Mouse (Mus musculus): ENCODE data around the gene Mettl24.

The Mettl24 gene

GRCm38 (mm10) chr10:40683092-40683867, at the start of gene Mettl24:
TSS of gene Mettl24 (plus strand) at chr10:40683282.
- DNase-seq = peak; percentile 3

GRCm38 (mm10) chr10:40637331-40637730, 45.8 kb upstream of the Mettl24 start:
- no peak for DNase-seq

GRCm38 (mm10) chr10:40638276-40638675, 44.8 kb upstream of the Mettl24 start:
- no peak for DNase-seq

GRCm38 (mm10) chr10:40638823-40639819, 44.0 kb upstream of the Mettl24 start:
- no peak for DNase-seq

- no peak for DNase-seq
Measured at GRCm38 (mm10) chr10:40640406-40640805, 42.7 kb upstream of the Mettl24 start.

DNA sequence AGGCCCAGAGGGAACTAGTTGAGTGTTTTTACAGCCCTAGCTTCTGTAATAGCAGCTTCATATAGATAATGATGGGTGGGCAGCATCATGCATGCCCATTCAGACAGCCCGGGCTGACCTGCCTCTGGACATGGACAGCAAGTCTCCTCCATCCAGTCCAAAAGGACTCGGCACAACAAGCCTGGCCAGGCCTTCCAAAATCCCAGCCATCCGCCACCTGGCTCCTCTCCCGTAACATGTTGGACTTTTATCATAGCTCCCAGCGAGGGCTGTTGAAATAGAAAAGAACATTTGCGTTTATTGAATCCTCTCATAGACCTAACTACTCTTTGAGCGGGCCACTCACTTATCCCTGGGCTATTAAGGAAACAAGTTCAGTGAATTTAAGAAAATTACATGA, 41.2 kb upstream of the Mettl24 start:
- DNase-seq = no peak

GRCm38 (mm10) chr10:40643126-40643525, 40.0 kb upstream of the Mettl24 start:
- no peak for DNase-seq

- no peak for DNase-seq
Measured at GRCm38 (mm10) chr10:40644456-40644855, 38.6 kb upstream of the Mettl24 start.

DNA sequence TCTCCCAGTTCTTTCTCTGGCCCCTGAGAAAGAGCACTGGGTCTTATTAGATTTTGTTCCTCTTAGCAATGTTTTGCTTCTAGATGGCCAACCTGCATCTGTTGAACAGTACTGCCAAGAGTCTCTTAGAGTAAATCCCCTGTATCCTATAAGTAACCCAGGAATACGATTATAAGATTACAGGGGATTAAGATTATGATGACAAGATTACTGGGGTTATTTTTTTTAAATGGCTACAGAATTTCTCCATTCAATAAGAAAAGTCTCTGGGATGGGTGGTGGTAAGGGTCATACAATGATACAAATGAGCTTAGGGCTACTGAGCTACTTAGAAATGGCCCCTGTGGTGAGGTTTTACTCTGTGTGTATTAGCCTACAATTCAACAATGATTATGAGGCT, 37.7 kb upstream of the Mettl24 start:
- no peak for DNase-seq

- no peak for DNase-seq
Measured at GRCm38 (mm10) chr10:40648776-40649175, 34.3 kb upstream of the Mettl24 start.

DNA sequence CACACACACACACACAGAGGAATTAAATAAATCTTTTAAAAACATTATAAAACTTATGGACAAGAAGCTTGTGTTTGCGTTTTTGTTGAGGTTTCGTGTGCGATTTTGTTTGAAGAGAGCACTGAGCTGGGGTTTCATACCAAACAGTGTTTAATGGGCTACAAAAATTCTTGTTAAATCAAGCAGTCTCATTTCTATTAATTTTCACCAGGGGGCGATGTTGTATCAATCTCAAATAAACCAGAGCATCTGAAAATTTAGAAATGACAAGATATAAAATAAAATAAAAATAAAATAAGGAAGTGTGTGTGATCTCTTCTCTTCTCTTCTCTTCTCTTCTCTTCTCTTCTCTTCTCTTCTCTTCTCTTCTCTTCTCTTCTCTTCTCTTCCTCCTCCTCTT, 33.4 kb upstream of the Mettl24 start:
- DNase-seq = no peak

DNA sequence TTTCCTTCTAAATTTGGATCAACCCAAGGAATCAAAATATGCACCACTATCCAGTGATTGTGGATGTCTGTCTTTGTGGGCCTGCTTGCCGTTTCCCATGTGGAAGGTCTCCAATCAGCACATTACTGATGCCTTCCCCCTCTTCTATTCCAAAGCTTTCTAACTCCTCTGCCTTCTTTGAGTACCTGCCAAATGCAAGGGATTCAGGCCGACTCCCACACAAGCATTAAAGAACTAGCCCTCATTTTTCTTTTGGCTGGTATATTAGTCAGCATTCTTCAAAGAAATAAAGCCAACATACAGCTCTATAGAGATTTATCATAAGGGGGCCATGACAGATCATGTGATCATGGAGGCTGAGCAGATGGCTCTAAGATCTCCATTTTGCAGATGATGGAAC, 31.4 kb upstream of the Mettl24 start:
- no peak for DNase-seq

- DNase-seq = no peak
Measured at GRCm38 (mm10) chr10:40665270-40665669, 17.8 kb upstream of the Mettl24 start.

DNA sequence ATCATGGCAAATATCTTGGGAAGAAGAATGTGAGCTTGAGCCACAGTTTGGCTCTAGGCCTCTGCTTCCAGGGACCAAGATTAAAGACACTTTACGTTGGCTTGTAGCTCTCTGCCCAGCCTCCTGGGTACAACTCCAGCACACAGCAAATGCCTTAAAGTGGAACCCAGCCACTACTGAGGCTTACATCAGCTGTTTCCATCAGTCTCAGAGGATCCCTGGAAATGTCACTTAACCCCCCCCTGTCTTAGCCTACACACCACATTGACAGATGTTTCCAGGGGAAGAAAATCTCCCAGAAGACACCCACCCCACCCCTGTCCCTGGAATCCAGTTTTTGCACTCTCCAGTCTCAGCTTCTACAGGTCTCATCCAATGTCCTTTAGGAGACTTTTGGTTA, 16.1 kb upstream of the Mettl24 start:
- DNase-seq = no peak

DNA sequence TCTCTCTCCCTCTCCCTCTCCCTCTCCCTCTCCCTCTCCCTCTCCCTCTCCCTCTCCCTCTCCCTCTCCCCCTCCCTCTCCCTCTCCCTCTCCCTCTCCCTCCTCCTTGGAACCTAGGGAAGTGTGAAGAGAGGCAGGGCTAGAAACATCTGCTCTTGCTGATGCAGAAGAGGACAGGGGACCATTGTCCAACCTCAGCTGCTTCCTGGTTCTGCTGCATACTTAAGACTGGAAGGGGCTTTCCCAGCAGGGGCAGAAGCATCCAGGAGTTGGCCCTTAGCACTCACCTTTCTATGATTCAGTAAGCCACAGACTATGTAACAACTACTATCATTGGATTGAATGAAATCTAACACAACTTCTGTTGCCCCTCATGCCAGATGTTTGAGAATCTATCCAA, 14.4 kb upstream of the Mettl24 start:
- DNase-seq = no peak

DNA sequence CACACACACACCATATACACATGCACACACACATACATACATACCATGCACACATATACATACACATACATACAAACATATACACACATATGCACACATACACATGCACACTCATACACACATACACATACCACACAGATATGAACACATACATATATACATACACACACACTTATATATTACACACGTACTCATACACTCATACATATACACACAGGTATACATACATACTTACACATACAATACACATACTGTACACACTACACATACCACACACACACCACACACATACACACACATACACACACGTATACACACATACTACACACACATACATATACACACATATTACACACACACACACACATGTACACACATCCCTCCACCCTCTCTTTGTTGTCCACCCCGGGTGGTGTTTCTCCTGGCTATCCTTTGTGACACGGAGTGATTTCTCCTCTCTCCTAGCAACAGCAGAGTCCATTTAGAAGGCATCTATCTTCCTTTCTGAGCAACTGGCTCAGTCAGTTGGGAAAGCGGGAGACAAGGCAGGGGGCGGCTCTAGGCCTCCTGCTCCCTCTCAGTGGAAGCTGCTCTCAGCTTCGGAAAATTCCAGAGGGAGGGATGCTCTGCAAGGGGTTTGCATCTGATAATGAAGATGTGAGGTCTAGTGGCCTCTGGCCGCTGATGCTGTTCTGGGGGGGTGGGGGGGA, 10.3 kb upstream of the Mettl24 start:
- no peak for DNase-seq

DNA sequence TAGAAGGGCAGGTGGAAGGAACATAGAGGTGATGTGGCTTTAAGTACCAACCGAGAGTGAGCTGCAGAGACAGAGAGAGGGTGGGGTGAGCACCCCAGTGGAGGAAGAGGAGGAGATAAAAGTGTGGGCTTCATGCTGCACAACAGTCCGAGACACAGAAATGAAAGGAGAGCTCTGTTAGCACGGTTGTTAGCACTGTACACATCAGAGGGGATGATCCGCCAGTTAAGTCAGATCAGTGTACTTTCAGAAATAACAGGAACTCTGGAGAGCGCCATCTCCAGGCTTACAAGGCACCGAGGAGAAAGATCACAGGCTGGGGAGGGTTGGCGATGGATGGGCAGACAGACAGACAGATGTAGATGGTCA, 9.8 kb upstream of the Mettl24 start:
- no peak for DNase-seq

DNA sequence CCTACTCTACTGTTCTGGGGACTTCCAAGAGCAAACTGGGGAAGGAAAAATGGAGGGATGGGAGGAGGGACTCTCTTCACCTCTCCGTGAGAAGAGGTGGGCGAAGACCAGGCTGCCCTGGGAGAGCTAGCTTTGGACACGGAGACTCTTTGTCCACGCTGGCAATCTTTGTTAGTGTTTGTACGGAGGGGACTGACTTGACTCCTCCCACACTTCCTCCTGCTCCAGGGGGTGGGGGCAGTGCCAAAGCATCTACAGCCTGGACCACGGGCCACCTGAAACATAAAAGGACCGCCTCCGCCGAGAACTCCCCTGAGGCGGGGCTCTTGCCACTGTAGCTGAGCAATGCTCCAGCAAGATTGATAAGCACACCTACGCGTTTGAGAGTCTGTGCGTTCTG, 8.9 kb upstream of the Mettl24 start:
- peak; percentile 4 for DNase-seq

DNA sequence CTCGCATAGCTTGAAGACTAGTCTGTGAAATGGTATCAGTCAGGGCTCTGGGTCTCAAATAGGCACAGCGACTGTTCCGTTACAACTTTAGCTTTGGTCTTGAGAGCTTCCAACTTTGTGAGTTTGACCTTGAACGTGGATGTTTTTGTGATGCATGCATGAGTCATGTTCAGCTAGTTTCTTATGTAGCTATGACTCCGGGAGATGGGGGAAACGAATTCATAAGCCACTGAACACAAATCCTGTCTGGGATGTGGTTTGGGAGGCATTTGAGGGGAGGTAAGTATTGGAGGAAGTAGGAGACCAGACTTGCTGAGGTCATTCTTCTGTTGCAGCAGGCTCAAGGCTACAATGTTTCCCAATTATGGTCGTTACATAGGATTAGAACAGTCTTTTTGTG, 7.2 kb upstream of the Mettl24 start:
- no peak for DNase-seq

GRCm38 (mm10) chr10:40678477-40678876, 4.6 kb upstream of the Mettl24 start:
- DNase-seq = no peak

- no peak for DNase-seq
Measured at GRCm38 (mm10) chr10:40682470-40682869, 612 bp upstream of the Mettl24 start.

- no peak for DNase-seq
Measured at GRCm38 (mm10) chr10:40683868-40684253, 779 bp downstream of the Mettl24 start.

- DNase-seq = no peak
Measured at GRCm38 (mm10) chr10:40684326-40684725, 1.2 kb downstream of the Mettl24 start.

Data from thymus, postnatal 14 days (tissue).